Mouse (Mus musculus): Measurements from ENCODE around the gene Papolb.

The Papolb gene

DNA sequence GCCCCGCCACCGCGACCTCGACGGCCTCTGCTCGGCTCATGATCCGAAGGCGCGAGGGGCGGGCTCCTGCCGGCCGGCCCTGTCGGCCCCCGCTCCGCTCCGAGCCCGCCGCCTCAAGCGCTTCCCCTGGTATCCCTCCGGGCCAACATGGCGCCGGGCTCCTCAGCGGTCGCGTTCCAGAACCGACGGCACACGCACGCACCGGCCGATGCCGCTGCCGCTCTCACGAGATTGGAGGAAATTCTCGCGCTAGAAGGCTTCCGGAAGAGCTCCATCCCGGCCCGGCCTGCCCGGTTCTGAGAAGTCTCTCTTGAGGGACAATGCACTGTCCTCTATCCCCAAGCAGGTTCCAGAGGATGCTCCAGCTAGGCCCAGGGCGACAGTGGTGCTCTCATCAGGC is at the start of gene Papolb:
Gene Papolb (minus strand): TSS at position 162 of the 400 bp plus-strand sequence.
- no peak for DNase-seq (ENCODE audit: low spot score in 2 of 2)

DNA sequence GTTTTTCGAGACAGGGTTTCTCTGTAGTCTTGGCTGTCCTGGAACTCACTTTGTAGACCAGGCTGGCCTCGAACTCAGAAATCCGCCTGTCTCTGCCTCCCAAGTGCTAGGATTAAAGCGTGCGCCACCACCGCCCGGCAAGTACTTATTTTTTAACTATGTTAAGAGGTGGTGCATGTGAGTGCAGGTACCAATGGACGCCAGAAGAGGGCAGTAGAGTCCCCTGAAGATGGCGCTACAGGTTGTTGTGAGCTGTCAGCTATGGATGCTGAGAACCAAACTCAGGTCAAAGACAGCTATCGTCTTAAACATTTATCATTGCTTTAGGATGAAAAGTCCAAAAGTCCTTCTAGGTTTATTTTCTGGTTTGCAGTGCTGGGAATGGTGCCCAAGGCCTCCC is 48.3 kb upstream of the Papolb start:
- no peak for DNase-seq (ENCODE audit: low spot score in 2 of 2)

DNA sequence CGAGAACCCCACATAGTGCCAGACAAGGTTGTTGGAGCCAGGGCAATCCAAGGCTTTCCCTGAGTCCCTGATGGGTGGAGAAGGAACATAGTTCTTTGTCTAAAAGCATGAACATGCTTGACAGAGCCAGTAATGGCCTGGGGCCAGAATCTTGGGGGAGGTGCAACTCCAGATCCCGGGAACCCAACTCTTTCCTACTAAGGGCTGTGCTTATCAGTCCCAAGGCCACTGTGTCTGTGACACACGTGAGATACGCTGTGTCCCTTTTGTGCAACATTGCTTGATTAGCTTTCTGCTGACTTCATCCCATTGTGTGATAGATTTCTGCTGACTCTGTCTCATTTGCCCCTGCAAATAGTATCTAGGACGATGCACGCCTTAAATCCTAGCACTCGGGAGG is 47.0 kb upstream of the Papolb start:
- DNase-seq (ENCODE audit: low spot score in 2 of 2) = no peak

DNA sequence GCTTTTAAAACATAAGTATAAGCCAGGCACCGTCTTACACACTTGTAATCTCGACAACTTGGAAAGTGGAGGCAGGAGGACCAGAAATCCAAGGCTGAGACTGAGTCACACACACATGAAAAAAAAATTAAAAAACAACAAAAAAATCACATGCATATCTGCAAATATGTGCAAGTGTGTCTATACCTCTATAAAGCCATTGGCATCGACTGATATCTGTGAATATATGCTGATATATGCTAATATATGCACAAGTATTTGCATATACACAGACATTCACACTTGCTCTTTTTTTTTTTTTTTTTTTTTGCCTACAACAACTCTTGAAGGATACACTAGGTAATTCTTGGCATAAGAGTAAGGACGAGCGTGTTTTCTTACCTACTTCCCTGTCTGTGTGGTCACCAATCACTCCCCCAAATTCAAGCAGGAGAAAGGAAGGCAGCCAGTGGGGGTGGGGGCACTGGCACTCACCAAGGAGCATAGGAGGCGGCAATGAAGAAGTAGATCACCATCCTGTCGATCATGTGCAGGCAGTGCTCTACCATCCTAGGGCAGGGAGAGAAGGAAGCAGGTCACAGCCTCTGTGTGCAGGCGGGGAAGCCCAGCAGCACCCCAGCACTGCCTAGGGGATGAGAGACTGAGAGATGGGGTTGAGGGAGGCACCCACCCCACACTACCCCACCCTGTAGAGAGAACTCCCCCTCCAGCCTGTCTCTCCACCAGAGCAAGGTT is 44.6 kb upstream of the Papolb start:
- no peak for DNase-seq (ENCODE audit: low spot score in 2 of 2)

DNA sequence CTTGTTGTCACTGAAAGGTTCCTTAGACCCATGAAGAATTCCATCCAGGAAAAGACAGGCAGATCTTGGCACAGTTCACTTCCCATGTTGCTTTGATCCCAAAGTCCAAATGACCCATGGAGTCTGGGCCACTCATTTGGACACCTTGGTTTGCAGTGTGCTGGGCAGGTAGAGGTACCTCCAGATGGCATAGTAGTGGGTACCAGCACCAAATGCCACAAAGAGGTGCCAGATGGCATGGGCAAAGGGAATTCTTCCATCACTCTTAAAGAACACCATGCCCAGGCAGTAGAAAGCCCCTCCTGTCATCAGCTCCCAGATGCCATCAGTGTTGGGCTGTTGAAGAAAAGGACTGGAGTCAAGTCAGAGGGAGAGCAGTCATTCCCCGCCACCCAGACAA is 34.7 kb upstream of the Papolb start:
- no peak for DNase-seq (ENCODE audit: low spot score in 2 of 2)

DNA sequence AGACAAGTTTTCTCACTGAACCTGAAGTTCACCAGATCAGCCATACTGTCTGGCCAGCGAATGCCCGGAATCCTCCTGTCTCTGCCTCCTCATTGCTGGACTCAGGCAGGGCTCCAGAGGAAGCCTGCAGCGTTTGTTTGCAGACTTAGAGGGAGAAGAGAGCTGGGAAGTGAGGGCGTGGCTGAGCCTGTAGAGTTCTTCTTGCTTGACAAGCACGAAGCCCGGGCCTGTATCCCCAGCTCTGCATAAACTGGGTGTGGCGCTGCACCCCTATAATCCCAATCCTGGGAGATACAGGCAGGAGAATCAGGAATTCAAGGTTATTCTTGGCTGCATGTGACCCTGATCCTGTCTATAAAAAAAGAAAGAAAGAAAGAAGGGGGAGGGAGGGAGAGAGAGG is 30.4 kb upstream of the Papolb start:
- no peak for DNase-seq (ENCODE audit: low spot score in 2 of 2)

DNA sequence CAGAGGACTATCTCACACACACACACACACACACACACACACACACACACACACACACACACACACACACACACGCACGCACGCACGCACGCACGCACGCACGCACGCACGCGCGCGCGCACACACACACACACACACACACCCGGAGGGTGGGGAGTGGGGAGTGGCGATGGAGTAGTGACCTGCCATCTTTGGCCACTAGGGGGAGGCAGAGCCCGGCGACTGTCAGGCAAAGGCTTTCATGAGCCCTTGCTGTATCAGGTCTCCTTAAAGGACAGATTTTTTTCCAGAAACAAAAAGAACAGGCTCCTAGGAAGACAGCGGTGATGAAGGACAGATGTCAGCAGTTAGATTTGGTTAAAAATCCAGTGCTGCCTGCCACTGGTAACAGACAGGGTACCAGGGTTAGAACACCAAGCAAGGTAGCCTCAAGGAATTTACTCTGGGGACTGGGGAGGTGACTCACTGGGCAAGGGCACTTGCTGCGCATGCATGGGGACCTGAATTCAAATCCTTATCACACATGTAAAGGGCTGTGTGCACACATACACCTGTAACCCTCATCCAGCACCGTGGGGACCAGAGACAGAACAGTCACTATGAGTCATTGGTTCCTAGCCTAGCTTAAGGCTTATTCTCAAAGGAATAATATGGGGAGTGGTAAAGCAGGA is 27.7 kb upstream of the Papolb start:
- DNase-seq (ENCODE audit: low spot score in 2 of 2) = peak; percentile 92 to 94

DNA sequence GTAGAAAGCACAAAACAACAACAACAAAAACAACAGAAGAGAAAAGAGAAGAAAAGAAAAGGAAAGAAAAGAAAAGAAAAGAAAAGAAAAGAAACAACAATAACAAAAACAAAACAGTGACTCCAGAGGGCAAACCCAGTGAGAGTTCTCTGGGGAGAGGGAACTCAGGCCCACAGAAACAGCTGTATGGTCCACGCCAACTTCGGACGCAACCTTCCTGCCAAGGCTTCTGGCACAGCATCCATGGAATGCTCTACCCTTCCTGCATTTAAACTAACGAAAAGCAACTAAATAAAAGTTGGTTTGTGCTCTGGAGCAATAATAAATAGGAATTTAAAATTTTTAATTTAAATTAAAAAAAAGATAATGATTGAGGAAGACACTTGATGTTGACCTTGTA is 26.8 kb upstream of the Papolb start:
- no peak for DNase-seq (ENCODE audit: low spot score in 2 of 2)

DNA sequence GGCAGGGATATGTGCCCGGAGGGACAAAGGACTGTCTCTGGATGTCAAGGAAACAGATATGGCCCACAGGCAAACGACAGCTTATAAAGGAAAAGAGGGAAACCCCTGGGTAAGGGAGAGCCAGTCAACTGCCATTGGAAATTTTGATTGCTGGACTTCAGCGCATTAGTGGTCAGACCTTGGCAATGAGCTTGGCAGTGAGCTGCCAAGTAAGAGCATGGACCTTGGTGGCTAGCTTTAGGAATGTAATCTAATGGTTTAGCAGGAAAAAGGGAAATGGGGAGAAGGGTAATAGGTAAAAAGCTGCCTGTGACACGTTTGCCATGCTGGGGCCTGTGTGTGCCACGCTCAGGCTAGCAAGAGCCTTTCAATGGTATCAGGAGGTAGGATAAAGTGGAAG is 26.0 kb upstream of the Papolb start:
- DNase-seq (ENCODE audit: low spot score in 2 of 2) = no peak

DNA sequence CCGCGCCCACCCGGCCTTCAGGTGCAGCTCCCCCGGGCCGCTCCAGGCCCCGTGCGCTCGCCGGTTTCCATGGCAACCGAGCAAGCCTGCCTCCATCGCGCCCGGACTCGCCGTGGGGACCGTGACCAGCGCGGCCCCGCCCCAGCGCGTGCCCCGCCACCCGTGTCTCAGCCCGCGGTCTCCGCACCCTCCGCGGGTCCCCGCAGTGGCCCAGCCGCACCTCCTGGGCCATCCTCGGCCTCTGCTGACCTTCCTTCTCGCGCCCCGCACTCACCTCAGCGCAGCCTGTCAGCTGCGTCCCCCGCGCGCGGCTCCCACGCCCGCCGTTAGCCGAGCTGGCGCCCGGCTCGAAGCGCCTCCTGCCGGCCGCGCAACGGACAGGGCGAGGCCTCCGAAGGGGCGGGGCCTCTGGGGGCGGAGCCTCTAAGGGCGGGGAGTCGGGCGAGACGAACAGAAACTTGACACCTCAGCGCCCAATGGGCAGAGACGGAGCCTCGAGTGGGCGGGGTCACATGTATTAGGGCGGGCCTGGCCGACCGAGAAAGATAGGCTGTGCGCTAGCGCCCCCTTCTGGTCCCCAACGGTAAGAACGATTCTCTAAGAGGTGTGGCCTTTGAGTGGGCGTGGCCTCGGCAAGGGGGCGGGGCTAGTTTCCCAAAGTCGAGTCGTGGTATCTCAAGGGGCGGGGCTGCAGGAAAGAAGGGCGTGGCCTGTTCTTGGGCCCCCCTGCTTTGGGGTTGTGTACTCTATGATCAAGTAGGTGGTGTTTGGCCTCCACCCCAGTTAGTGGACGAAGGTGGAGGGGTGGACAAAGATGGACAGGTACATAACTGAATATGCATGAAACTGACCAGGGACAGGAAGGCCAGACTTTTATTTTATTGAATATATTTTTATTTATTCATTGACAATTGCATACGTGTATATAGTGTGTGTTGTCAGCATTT is 21.1 kb upstream of the Papolb start, which contains the start of gene Radil:
Gene Radil (minus strand): TSS at position 393 of the 947 bp plus-strand sequence.
- DNase-seq (ENCODE audit: low spot score in 2 of 2) = peak; percentile 99

DNA sequence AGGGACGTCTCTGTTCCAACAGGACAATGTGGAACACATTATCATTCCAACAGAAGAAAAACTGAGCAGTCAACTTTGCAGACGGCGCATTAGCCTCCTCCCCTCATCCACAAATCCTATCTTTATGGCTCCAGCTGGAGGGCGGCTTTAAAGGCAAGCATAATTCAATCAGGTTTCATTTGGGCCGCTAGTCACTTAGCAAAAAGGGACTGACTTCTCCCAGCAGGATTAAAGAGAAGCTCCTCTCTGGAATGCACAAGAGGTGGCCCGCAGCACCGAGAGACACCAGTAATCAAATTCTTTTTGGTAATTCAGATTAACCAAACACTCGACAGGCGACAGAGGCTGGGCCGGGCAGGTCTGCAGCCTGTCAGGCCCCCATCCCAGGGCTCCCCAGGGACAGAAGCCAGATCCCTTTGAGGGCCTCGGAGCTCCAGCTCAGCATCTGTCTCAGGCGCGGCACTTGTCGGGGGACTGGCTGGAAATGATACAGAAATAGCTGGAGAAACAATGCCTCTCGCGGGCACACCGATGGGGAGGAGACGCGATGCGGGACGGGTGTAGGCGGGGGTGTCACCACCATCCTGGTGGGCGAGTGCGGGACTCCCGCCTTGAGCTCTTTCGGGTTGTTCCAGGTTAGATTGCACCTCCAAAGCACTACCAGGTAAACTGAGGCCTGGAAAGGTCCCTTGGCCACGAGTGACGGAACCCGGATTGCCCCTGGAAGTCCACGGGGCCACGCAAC is 20.3 kb upstream of the Papolb start:
- peak; percentile 60 to 75 for DNase-seq (ENCODE audit: low spot score in 2 of 2)

DNA sequence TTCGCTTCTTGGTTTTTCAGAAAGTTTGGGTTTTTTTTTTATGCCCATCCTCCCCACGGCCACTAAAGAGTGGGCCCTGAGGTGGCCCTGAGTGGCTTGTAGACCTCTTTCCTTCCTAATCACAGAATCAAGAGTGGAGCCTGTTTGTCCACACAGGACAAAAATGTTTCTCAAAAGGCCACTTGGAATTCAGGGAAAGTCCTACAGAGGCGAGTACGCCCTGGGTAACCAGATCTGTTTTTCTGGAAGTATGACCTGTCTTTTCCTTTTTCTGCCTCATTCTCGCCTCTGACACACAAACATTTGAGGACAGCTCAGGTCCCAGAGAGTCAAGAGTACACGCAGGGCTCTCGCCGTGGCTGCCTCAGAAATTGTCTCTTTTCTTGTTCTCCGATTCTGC is 19.6 kb upstream of the Papolb start:
- DNase-seq (ENCODE audit: low spot score in 2 of 2) = no peak

DNA sequence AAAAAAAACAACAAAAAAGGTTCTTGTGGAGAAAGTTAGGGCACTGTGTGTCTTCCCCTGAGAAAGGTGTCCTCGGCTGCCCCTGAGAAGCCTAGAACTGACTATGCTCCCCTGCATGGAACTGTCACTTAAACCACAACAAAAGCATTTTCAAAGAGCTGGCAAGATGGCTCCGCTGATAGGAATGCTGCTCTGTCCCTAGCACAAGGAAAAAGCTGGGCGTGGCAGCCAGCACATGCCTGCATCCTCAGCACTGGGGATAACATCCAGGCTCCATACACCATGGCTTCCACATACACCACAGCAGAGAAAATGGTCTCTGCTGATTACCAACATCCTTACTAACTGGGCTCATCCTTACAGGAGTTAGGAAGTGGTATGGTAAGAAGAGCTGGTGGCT is 17.2 kb upstream of the Papolb start:
- no peak for DNase-seq (ENCODE audit: low spot score in 2 of 2)

DNA sequence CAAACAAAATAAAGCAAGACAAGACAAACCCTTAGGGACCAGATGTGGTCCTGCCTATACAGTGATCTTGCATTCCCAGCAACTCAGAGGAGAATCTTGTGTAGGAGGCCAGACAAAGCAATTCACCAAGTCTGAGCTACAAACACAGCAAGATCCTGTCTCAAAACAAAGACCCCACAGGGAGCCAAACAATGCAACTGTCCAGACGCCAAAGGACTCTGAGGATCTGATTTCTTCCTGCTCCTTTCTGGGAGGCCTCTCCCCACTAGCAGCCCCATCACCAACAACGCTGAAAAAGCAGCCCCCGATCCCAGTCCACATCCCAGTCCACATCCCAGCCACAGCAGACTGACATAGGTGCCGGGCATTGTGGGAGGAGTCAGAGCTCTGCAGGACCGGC is 16.5 kb upstream of the Papolb start:
- no peak for DNase-seq (ENCODE audit: low spot score in 2 of 2)

DNA sequence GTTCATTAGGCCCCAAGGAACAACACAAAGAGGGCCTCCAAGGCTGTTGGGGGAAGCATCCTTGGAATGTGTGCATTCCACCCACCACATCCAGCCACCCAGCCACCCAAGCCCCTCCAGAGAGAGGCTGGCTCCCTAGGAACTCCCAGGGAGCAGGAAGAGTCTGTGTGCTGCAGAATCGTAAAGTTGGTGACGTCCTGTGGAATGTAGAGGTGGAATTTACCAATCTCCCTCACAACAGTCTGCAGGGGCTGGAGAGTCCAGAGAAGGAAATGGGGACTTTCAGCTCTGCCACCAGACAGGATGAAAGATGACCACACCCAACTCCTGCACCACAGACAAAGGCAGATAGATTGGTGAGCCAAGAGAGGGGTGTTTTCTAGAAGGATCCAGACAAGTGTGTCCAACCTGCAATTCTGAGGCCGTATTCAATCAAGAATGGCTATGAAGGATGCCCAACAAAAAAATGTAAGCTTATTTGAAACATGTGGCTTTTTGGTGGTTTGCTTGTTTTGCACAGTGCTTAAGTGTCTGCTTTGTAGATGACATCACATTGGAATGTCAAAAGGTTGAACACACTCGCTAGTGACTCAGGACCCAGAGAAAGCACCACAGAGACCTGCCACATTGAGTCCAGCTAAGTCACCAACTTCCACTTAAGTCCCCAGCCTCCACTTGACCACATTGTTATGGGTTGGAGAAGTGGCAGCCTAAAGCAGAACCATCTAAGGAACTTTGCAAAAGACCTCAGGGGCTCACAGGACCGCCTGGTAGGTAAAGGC is 15.3 kb upstream of the Papolb start:
- DNase-seq (ENCODE audit: low spot score in 2 of 2) = no peak

DNA sequence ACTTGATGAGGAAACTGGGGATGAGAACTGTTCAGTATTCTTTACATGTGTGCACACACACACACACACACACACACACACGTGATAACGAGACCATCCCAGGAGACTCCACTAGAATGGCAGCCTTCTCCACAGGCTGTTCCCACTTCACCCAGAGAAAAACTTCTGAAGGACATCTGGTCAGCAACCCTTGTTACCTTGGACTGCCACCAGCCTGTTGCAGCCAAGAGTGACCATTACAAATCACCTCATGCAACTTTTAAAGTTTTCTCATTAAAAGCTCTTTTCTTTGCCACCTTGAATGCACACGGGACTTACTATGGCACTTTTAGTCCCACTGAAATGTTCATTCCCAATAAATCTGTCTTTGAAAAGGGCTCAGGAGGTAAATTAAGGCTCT is 7.4 kb upstream of the Papolb start:
- DNase-seq (ENCODE audit: low spot score in 2 of 2) = no peak

DNA sequence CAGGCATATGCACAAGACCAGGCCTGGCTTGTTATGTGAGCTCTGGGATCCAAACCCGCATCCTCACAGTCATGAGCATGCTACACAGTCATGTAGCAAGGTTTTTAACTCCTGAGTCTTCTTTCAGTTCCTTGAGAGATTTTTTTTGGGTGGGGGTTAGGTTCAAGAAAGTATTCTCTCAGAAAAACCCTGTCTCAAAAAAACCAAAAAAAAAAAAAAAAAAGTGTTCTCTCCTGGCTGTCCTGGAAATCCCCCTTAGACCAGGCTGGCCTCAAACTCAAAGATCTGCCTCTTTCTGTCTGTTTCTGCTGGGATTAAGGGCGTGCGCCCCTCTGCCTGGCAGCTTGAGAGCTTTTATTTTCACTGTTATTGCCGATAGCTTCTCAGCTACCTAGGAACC is 5.5 kb upstream of the Papolb start:
- no peak for DNase-seq (ENCODE audit: low spot score in 2 of 2)

DNA sequence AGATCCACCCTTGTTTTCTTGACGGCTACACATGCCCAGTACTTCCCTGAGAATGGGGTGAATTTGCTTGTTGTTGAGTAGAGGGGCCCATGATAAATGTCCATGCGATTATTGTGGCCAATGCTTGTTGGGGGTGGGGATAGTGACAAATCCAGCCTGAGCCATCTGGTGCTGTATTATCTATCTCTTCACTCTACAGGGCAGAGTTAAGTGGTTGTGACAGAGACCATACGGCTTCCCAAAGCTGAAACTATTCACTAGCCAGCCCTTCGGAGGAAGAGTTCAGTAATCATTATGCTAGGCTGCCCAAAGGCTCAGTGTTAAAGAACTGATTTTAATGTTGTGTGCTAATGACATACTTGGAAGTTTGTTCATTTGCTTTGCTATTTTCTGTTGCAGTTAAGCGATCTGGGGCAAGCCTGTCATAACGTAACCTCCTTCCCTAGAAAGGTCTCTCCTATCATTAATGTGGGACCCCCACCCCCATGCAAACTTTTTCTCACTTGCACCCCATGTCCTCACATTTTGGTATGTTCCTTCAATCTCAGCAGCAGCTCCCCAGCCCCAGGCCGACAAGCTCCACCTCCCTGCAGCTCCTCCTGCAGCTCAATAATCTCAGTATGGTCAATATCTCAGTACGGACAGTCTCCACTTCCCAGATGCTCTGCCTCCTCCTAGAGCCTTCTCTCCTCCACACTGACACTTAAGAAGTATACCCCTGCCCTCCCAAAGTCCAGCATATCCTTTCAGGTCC is 5.0 kb downstream of the Papolb start:
- no peak for DNase-seq (ENCODE audit: low spot score in 2 of 2)

DNA sequence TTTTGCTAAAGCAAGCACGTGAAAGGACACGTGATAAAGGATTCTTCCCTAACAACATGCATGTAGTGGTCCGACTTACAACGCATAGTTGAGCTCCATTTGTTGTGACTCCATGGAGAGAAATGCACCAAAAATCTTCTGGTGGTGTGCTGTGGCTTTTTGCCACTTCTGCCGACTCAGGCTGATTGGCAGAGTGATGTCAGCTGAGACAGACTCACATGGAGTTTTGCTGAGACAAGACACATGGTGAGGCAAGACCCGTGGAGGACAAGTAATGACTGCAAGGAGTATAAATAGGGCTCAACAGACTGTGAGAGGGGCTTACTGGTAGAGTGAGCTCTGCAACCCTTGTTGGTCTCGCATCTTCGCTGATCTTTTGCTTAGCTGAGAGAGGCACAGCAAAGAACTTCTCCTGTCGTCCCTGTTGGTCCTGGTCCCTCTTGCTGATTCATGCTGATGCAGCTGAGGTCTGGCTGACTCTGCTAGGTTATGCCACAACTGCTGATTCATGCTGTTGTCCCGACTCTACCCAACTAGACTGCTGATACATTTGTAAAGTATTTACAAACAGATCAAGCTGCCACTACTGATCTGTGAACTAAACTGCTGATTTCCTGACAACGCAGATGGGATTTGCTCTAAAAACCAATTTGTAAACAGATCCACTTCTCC is 8.5 kb downstream of the Papolb start:
- no peak for DNase-seq (ENCODE audit: low spot score in 2 of 2)

DNA sequence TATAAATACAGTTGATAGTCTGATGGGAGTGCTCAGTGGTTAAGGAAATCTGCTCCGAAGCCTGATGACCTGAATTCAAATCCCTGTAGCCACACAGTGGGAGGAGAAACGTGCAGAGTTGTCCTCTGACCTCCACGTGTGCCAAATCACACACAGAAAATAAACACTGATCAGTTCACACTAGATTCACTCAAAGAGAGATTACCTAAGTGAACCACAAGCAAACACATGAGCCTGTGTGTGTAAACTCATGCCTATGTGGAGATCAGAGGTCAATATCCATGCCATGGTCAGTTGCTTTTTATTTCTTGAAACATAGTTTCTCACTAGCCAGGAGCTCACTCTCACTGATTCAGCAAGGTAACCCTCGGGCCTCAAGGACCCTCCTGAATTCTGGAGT is 9.5 kb downstream of the Papolb start:
- no peak for DNase-seq (ENCODE audit: low spot score in 2 of 2)
